Mouse (Mus musculus): ENCODE results near the gene Cd300lf.
A peak's percentile ranks its signal among the peaks of the same experiment; 100 is the strongest.

The Cd300lf gene

GRCm38 (mm10) chr11:115133800-115134199, at the start of gene Cd300lf:
Cd300lf (minus strand) TSS chr11:115133992.
- peak; percentile 19 for DNase-seq

- DNase-seq, result peak; percentile 91
Measured at GRCm38 (mm10) chr11:115181913-115182638, 48.3 kb upstream of the Cd300lf start.

- DNase-seq, result no peak
Measured at GRCm38 (mm10) chr11:115179881-115180280, 46.1 kb upstream of the Cd300lf start.

GRCm38 (mm10) chr11:115179191-115179590, 45.4 kb upstream of the Cd300lf start:
- DNase-seq, result no peak

- DNase-seq, result no peak
Measured at GRCm38 (mm10) chr11:115178766-115179165, 45.0 kb upstream of the Cd300lf start.

GRCm38 (mm10) chr11:115177559-115178195, 43.9 kb upstream of the Cd300lf start:
- no peak for DNase-seq

GRCm38 (mm10) chr11:115176399-115177190, 42.8 kb upstream of the Cd300lf start:
- no peak for DNase-seq

GRCm38 (mm10) chr11:115173549-115174339, 40.0 kb upstream of the Cd300lf start:
- DNase-seq, result no peak

GRCm38 (mm10) chr11:115172825-115173287, 39.1 kb upstream of the Cd300lf start:
- DNase-seq, result peak; percentile 50

GRCm38 (mm10) chr11:115171125-115171524, 37.3 kb upstream of the Cd300lf start:
- no peak for DNase-seq

GRCm38 (mm10) chr11:115169430-115169829, 35.6 kb upstream of the Cd300lf start:
- no peak for DNase-seq

- DNase-seq, result no peak
Measured at GRCm38 (mm10) chr11:115167631-115168249, 33.9 kb upstream of the Cd300lf start.

- DNase-seq, result no peak
Measured at GRCm38 (mm10) chr11:115166776-115167175, 33.0 kb upstream of the Cd300lf start.

GRCm38 (mm10) chr11:115164976-115165374, 31.2 kb upstream of the Cd300lf start:
- peak; percentile 38 for DNase-seq

GRCm38 (mm10) chr11:115164341-115164975, 30.7 kb upstream of the Cd300lf start:
- no peak for DNase-seq

GRCm38 (mm10) chr11:115163568-115164150, 29.9 kb upstream of the Cd300lf start:
- DNase-seq, result peak; percentile 48

GRCm38 (mm10) chr11:115162832-115163480, 29.2 kb upstream of the Cd300lf start, which contains the start of gene Slc9a3r1:
Slc9a3r1 (plus strand) TSS chr11:115163341.
- peak; percentile 98 for DNase-seq

- no peak for DNase-seq
Measured at GRCm38 (mm10) chr11:115162205-115162601, 28.4 kb upstream of the Cd300lf start.

GRCm38 (mm10) chr11:115161578-115162204, 27.9 kb upstream of the Cd300lf start:
- DNase-seq, result no peak
